Mouse (Mus musculus) embryonic facial prominence, embryonic 10.5 days (tissue): ENCODE measurements around the gene Sorbs2. TPM values are rescaled to one million over a fixed set of nuclear protein-coding genes. Genes with fewer than 3 reads are reported as not detected.

Experiments used
- DNase-seq: peaks from one replicate; pipeline ENCODE4 v3.0.0-alpha.2; 2017; ENCODE audit warnings: low spot score
- H3K27ac ChIP-seq: fragments of 300-500 bp; sonication (generic); replicated peaks from 2 replicates; pipeline ENCODE4 v1.5.1; 2016; ENCODE audit warnings: mild to moderate bottlenecking
- H3K27me3 ChIP-seq: fragments of 300-500 bp; sonication (generic); replicated peaks from 2 replicates; pipeline ENCODE4 v1.6.1; 2016; ENCODE audit warnings: low read depth, mild to moderate bottlenecking; ENCODE audit not compliant: poor library complexity, severe bottlenecking
- H3K36me3 ChIP-seq: fragments of 300-500 bp; sonication (generic); replicated peaks from 2 replicates; pipeline ENCODE4 v1.6.1; 2016; ENCODE audit warnings: mild to moderate bottlenecking, moderate library complexity
- H3K4me1 ChIP-seq: fragments of 300-500 bp; sonication (generic); 2 replicates; pipeline ENCODE4 v1.6.1; 2016
- H3K4me3 ChIP-seq: fragments of 300-500 bp; sonication (generic); 2 replicates; pipeline ENCODE4 v1.5.1; 2016; ENCODE audit warnings: mild to moderate bottlenecking, moderate library complexity
- H3K9me3 ChIP-seq: fragments of 300-500 bp; sonication (generic); 2 replicates; pipeline ENCODE4 v1.6.1; 2016; ENCODE audit warnings: mild to moderate bottlenecking
- WGBS: fragments of 180-500 bp; shearing (Covaris S2); methylation state at CpG from one replicate; pipeline ENCODE4 v1.1.7; 2016; 5-methylcytosine and 5-hydroxymethylcytosine counted together
- polyA plus RNA-seq: library from polyadenylated mRNA; unstranded; fragments of >200 nt; fragmentation: Nextera tagmentation; extraction: Ambion mirVana; gene quantifications from 2 replicates; pipeline ENCODE4 v1.2.1, GENCODE M21; 2016

Gene Sorbs2
- polyA plus RNA-seq, 1 experiment from 2014 or later = 25.2 TPM

GRCm38 (mm10) chr8:45796331-45796740, 288.7 kb downstream of the Sorbs2 start:
- Histone ChIP-seq H3K27me3 (no peaks in the 10 kb centered on the region), H3K4me3 (no peak overlapping the region), H3K27ac (no peak overlapping the region), H3K9me3 (no peaks in the 10 kb centered on the region), H3K4me1 (no peaks in the 10 kb centered on the region), H3K36me3 (peaks cover 16% of the 10 kb centered on the region)
- DNase-seq = peak; percentile 56
- WGBS = 67% methylated on average over 11 of the region's 11 CpGs

GRCm38 (mm10) chr8:45799517-45799916, 291.9 kb downstream of the Sorbs2 start:
- no peaks in the 10 kb centered on the region for H3K9me3 ChIP-seq
- no peak for DNase-seq
- H3K4me3 ChIP-seq = no peak overlapping the region
- H3K27ac ChIP-seq = no peak overlapping the region
- no peaks in the 10 kb centered on the region for H3K4me1 ChIP-seq
- 87% methylated on average over 4 of the region's 4 CpGs for WGBS
- H3K27me3 ChIP-seq = no peaks in the 10 kb centered on the region
- H3K36me3 ChIP-seq = peaks cover 12% of the 10 kb centered on the region

- Histone ChIP-seq H3K4me3 (no peak overlapping the region), H3K27ac (no peak overlapping the region), H3K36me3 (0 out of 2 replicates have a peak, but pooled peaks cover 18% of the 10 kb centered on the region), H3K9me3 (no peaks in the 10 kb centered on the region), H3K4me1 (no peaks in the 10 kb centered on the region), H3K27me3 (no peaks in the 10 kb centered on the region)
- 94% methylated on average over 6 of the region's 6 CpGs for WGBS
- DNase-seq = no peak
Observed at GRCm38 (mm10) chr8:45808597-45808996, 301.0 kb downstream of the Sorbs2 start.

GRCm38 (mm10) chr8:45816765-45817426, 309.3 kb downstream of the Sorbs2 start:
- 26% methylated on average over 7 of the region's 7 CpGs for WGBS
- Histone ChIP-seq H3K27ac (no peak overlapping the region), H3K4me1 (no peaks in the 10 kb centered on the region), H3K4me3 (no peak overlapping the region), H3K27me3 (no peaks in the 10 kb centered on the region), H3K9me3 (no peaks in the 10 kb centered on the region), H3K36me3 (0 out of 2 replicates have a peak, but pooled peaks cover 1% of the 10 kb centered on the region)
- peak; percentile 71 for DNase-seq

GRCm38 (mm10) chr8:45821650-45822049, 314.1 kb downstream of the Sorbs2 start:
- no peaks in the 10 kb centered on the region for H3K4me1 ChIP-seq
- H3K27ac ChIP-seq = no peak overlapping the region
- H3K36me3 ChIP-seq = no peaks in the 10 kb centered on the region
- H3K27me3 ChIP-seq = no peaks in the 10 kb centered on the region
- DNase-seq = no peak
- no peak overlapping the region for H3K4me3 ChIP-seq
- no peaks in the 10 kb centered on the region for H3K9me3 ChIP-seq
- 85% methylated on average over 5 of the region's 5 CpGs for WGBS

GRCm38 (mm10) chr8:45829985-45830548, 322.5 kb downstream of the Sorbs2 start:
- Histone ChIP-seq H3K4me3 (no peak overlapping the region), H3K9me3 (no peaks in the 10 kb centered on the region), H3K4me1 (no peaks in the 10 kb centered on the region), H3K36me3 (no peaks in the 10 kb centered on the region), H3K27me3 (no peaks in the 10 kb centered on the region), H3K27ac (no peak overlapping the region)
- WGBS = 83% methylated on average over 2 of the region's 2 CpGs
- no peak for DNase-seq

GRCm38 (mm10) chr8:45833896-45834295, 326.3 kb downstream of the Sorbs2 start:
- H3K9me3 ChIP-seq = no peaks in the 10 kb centered on the region
- no peak for DNase-seq
- no peak overlapping the region for H3K27ac ChIP-seq
- H3K36me3 ChIP-seq = no peaks in the 10 kb centered on the region
- 83% methylated on average over 2 of the region's 2 CpGs for WGBS
- H3K27me3 ChIP-seq = no peaks in the 10 kb centered on the region
- H3K4me3 ChIP-seq = no peak overlapping the region
- peaks cover under 1% of the 10 kb centered on the region for H3K4me1 ChIP-seq

GRCm38 (mm10) chr8:45843306-45843705, 335.7 kb downstream of the Sorbs2 start:
- Histone ChIP-seq H3K36me3 (no peaks in the 10 kb centered on the region), H3K4me3 (no peak overlapping the region), H3K27me3 (no peaks in the 10 kb centered on the region), H3K9me3 (no peaks in the 10 kb centered on the region), H3K4me1 (peaks cover 17% of the 10 kb centered on the region), H3K27ac (no peak overlapping the region)
- WGBS = 85% methylated on average over 5 of the region's 5 CpGs
- no peak for DNase-seq

GRCm38 (mm10) chr8:45844097-45844885, 336.7 kb downstream of the Sorbs2 start:
- H3K4me1 ChIP-seq = peaks cover 12% of the 10 kb centered on the region
- no peak overlapping the region for H3K4me3 ChIP-seq
- no peaks in the 10 kb centered on the region for H3K9me3 ChIP-seq
- no peaks in the 10 kb centered on the region for H3K36me3 ChIP-seq
- 62% methylated on average over 6 of the region's 6 CpGs for WGBS
- no peak overlapping the region for H3K27ac ChIP-seq
- no peak for DNase-seq
- no peaks in the 10 kb centered on the region for H3K27me3 ChIP-seq

- no peak overlapping the region for H3K27ac ChIP-seq
- WGBS = 79% methylated on average over 14 of the region's 14 CpGs
- peaks cover 12% of the 10 kb centered on the region for H3K4me1 ChIP-seq
- H3K36me3 ChIP-seq = no peaks in the 10 kb centered on the region
- no peaks in the 10 kb centered on the region for H3K9me3 ChIP-seq
- H3K4me3 ChIP-seq = no peak overlapping the region
- no peak for DNase-seq
- H3K27me3 ChIP-seq = no peaks in the 10 kb centered on the region
Observed at GRCm38 (mm10) chr8:45844911-45845481, 337.4 kb downstream of the Sorbs2 start.

- 75% methylated on average over 4 of the region's 4 CpGs for WGBS
- Histone ChIP-seq H3K27ac (no peak overlapping the region), H3K4me3 (no peak overlapping the region), H3K9me3 (no peaks in the 10 kb centered on the region), H3K27me3 (no peaks in the 10 kb centered on the region), H3K36me3 (no peaks in the 10 kb centered on the region), H3K4me1 (peaks cover 12% of the 10 kb centered on the region)
- no peak for DNase-seq
Observed at GRCm38 (mm10) chr8:45845906-45846305, 338.3 kb downstream of the Sorbs2 start.

GRCm38 (mm10) chr8:45855118-45855517, 347.5 kb downstream of the Sorbs2 start:
- Histone ChIP-seq H3K4me1 (peaks cover 21% of the 10 kb centered on the region), H3K27me3 (no peaks in the 10 kb centered on the region), H3K9me3 (no peaks in the 10 kb centered on the region), H3K4me3 (no peak overlapping the region), H3K27ac (no peak overlapping the region), H3K36me3 (no peaks in the 10 kb centered on the region)
- WGBS = 96% methylated on average over 4 of the region's 4 CpGs
- DNase-seq = no peak
